Mouse (Mus musculus): ENCODE data around the gene Ift81. TPM values are rescaled to one million over a fixed set of nuclear protein-coding genes. Genes with fewer than 3 reads are reported as not detected.

The Ift81 gene
- total RNA-seq, 2 experiments from 2014 or later = 1.8 to 2.7 TPM

Other genes starting within 250 kb of the Ift81 start
- 50.4 and 61.9 TPM in 2 replicates for gene Gpn3, start 242.6 kb downstream of the Ift81 start, total RNA-seq (2015)
- gene Gpn3, start 242.6 kb downstream of the Ift81 start, total RNA-seq (2017) = 45.8 and 47.5 TPM in 2 replicates
- 31.8 and 41.0 TPM in 2 replicates for gene Fam216a, start 242.2 kb downstream of the Ift81 start, total RNA-seq (2015)
- gene Fam216a, start 242.2 kb downstream of the Ift81 start, total RNA-seq (2017) = 42.1 and 48.5 TPM in 2 replicates
- 285 TPM in 2 replicates for gene Arpc3, start 222.6 kb downstream of the Ift81 start, total RNA-seq (2015)
- 1,035 and 1,085 TPM in 2 replicates for gene Arpc3, start 222.6 kb downstream of the Ift81 start, total RNA-seq (2017)
- gene Anapc7, start 192.8 kb downstream of the Ift81 start, total RNA-seq (2015) = 16.5 and 18.2 TPM in 2 replicates
- gene Anapc7, start 192.8 kb downstream of the Ift81 start, total RNA-seq (2017) = 23.0 and 31.8 TPM in 2 replicates
- 72.8 and 78.3 TPM in 2 replicates for gene Atp2a2, start 112.3 kb downstream of the Ift81 start, total RNA-seq (2015)
- gene Atp2a2, start 112.3 kb downstream of the Ift81 start, total RNA-seq (2017) = 98.4 and 99.1 TPM in 2 replicates
- gene P2rx7, start 29.4 kb upstream of the Ift81 start, total RNA-seq (2015) = 6.1 and 8.3 TPM in 2 replicates
- gene P2rx7, start 29.4 kb upstream of the Ift81 start, total RNA-seq (2017) = 8.5 and 11.6 TPM in 2 replicates
- gene P2rx4, start 93.0 kb upstream of the Ift81 start, total RNA-seq (2015) = 15.6 and 18.1 TPM in 2 replicates
- 10.5 and 13.5 TPM in 2 replicates for gene P2rx4, start 93.0 kb upstream of the Ift81 start, total RNA-seq (2017)
- gene Camkk2, start 164.9 kb upstream of the Ift81 start, total RNA-seq (2015) = 29.4 and 30.7 TPM in 2 replicates
- 23.2 and 34.3 TPM in 2 replicates for gene Camkk2, start 164.9 kb upstream of the Ift81 start, total RNA-seq (2017)
- gene Anapc5, start 206.8 kb upstream of the Ift81 start, total RNA-seq (2015) = 193 and 210 TPM in 2 replicates
- 298 and 322 TPM in 2 replicates for gene Anapc5, start 206.8 kb upstream of the Ift81 start, total RNA-seq (2017)
- 7.9 and 10.1 TPM in 2 replicates for gene Rnf34, start 235.5 kb upstream of the Ift81 start, total RNA-seq (2015)
- 12.7 and 15.6 TPM in 2 replicates for gene Rnf34, start 235.5 kb upstream of the Ift81 start, total RNA-seq (2017)